Mouse (Mus musculus) heart, postnatal 14 days (tissue): ENCODE measurements around the gene Magi3. TPM values are rescaled to one million over a fixed set of nuclear protein-coding genes. Genes with fewer than 3 reads are reported as not detected.

Source experiments
- DNase-seq, 2 experiments: peaks; one replicate each; pipeline ENCODE4 v3.0.0; 2021 to 2022
- intact Hi-C: fragments of 180-260 bp; cut with DNase I; formaldehyde crosslinking; loops from one replicate; pipeline ENCODE4 v1.15.1; 2025
- total RNA-seq, 2 experiments: library from RNA; stranded (reverse); gene quantifications; 2 replicates each; pipeline ENCODE4 v1.2.3; 2021

The Magi3 gene
- total RNA-seq, 2 experiments from 2014 or later: 35.8 to 41.7 TPM

DNA sequence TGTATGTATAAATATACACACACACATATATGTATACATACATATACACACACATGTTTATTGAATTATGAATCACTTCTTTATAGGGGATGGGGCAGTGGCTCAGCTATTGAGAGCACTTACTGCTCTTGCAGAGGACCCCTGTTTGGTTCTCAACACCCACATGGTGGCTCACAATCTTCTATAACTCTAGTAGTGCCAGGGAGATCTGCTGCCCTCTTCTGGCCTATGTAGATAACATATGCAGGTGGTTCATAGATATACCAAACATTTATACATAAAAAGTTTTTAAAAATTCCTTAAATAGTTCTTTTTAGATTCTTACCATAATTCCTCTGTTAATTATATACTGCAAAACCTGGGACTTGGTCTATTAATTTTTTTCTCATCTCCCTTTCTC lies 141.4 kb downstream of the Magi3 start:
- intact Hi-C loops: no loop called here
- DNase-seq: no peak

DNA sequence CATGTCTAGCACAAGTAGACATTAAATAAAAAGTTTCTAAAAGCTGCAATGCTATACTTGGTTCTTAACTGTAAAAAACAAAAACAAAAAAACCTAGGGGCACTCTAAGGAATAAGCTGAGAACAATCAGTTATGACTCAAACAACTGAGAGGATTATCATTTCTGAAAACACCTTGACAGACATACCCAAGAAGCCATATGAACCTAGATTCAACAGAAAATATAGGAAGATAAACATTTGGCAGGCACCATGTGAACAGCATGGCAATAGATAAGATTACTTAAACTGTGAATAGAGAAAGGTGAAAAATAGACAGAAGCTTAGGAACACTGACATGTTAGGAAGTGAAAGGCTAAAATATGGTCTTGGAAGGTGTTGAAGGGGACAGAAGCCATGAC lies 150.8 kb downstream of the Magi3 start:
- intact Hi-C loops: no loop called here

DNA sequence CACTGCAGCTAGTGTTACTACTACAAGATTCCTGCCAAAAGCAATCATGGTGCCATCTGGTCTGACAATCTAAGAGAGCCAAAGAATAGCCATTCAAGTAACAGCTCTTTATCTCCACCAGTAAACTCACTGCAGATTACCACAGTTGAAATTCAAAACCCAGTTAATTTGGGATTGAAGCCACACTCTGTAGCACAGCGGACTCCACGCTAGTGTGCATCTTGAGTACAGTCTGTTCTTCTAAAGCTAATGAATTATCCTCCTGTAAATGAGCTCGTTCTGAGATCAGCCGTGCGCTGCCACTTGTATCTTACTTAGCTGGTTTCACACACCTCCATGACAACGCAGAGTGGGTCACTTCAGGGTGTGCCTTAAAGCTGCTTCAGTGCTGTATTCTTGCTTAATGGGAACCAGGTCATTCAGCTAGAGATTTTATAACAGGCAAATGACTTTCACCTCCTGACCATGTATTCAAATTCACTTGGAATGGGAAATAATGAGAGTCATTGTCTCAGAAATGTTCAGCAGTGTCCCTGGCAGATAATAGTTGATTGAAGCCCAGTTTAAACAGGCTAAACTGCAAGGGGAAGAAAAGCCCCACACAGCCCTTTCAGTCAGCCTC lies 161.1 kb downstream of the Magi3 start:
- no peak for DNase-seq
- intact Hi-C loops: no loop called here

More for the DNA sequence above, 150.8 kb downstream of the Magi3 start:
- DNase-seq: no peak

- DNase-seq: no peak
- intact Hi-C loops: loop anchor here (5.0 kb wide), 1 partner anchor 65 kb away; no protein-coding TSS in a partner anchor
Measured at GRCm38 (mm10) chr3:104032747-104033146, 187.4 kb downstream of the Magi3 start.

GRCm38 (mm10) chr3:104032086-104032485 lies 188.1 kb downstream of the Magi3 start:
- no peak for DNase-seq
- intact Hi-C loops: loop anchor here (5.0 kb wide), 1 partner anchor 65 kb away; no protein-coding TSS in a partner anchor

DNA sequence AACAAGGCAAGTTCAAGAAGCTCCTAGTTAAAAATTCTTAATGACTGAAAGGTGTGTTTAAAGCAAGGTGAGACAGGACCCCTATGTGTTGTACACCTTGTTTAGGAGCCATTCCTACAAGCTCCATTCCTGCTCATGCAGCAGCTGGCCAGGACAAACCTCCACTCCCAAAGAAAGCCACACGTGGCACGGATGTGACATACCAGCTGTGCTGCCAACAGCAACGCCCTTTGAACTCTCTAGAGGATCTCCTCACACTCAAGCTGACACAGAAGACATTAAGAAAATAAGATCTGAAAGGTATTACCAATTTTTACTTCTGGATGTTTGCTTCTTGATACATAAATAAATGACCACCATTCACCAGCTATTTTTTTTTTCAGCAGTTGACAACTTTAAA lies 193.2 kb downstream of the Magi3 start:
- DNase-seq: no peak
- intact Hi-C loops: no loop called here

GRCm38 (mm10) chr3:104020101-104020500 lies 200.1 kb downstream of the Magi3 start:
- intact Hi-C loops: loop anchor here (5.0 kb wide), 1 partner anchor 422 kb away; no protein-coding TSS in a partner anchor
- DNase-seq: no peak

GRCm38 (mm10) chr3:104019453-104019852 lies 200.7 kb downstream of the Magi3 start:
- intact Hi-C loops: no loop called here

DNA sequence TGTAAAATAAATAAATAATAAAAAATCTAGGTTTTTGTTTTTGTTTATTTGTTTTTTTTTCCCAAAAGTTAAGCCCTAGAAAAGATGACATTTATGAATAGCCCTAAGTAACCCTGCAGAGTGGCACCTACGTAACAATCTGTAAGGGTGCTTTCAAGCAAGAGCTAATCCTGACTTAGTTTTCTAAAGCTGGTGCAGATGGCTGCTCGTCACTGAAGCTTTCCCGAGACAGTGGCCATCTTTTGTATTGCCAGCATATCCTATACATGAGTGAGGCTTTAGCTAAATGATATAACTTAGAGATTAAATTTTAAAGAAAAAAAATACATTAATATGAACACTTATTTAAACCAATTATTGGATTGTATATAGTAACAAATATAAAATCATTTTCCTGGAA lies 202.2 kb downstream of the Magi3 start:
- DNase-seq: no peak
- intact Hi-C loops: no loop called here

More at GRCm38 (mm10) chr3:104019453-104019852, 200.7 kb downstream of the Magi3 start:
- DNase-seq: no peak

DNA sequence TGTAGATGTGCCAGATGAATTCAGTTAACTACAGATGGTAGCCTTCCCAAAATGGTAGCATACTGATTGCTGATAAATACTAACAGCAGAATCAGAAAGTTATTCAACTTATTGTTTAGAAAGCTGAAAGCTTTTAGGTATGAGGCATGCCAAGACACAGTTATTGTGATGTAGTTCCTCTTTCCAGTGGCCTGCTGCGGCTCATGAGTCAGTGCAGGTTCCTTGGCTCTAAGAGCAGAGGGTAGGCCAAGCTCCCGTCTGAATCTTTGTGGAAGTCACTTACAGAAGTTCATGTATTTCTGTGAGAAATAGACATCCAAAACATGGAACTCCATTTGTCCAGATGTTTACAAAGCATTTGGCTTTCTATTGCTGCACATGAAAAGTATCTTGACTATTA lies 208.2 kb downstream of the Magi3 start:
- no peak for DNase-seq
- intact Hi-C loops: no loop called here

GRCm38 (mm10) chr3:104009924-104010662 lies 210.1 kb downstream of the Magi3 start:
- intact Hi-C loops: no loop called here
- DNase-seq: no peak

DNA sequence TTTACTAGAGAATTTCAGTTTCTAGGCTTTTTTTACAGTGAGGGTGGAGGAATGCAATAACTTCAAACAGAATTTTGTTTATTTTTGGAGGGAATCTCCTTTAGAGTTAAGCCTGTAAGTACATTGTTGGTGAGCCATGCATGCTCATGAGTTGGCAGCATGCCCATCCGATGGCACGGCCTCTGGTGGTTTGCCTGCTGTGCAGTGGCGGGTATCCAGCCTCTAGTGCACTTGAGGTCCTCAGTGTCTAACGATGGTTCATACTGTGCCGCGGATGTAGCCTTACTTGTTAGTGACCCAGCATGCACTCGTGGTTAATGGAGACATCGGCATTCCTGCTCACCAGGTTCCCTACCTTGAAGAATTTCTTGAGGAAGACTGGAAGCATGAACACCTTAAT lies 212.7 kb downstream of the Magi3 start:
- intact Hi-C loops: no loop called here

GRCm38 (mm10) chr3:104006896-104007466 lies 213.2 kb downstream of the Magi3 start:
- no peak for DNase-seq
- intact Hi-C loops: no loop called here

More for the DNA sequence above, 212.7 kb downstream of the Magi3 start:
- DNase-seq: peak; percentile 45 to 61

DNA sequence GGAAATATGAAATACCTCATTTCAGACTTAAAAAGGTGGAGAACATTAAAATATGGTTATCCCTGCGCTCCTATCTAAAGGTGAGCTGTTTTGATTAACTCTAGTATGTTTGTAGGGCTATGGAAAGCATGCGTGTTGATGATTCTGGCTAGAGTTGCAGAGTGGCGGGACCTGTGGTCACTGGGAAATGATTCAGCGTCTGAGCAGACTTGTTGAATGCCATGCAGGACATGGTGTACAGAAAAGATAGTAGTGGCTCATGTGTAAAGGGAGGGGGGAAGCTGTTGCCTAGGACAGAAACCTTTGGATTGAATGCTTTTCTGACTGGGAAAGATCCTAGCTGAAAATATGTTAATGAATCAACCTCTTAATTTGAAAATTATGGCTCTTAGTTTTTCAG lies 221.4 kb downstream of the Magi3 start:
- intact Hi-C loops: no loop called here
- DNase-seq: no peak

GRCm38 (mm10) chr3:103991271-103991670 lies 228.9 kb downstream of the Magi3 start:
- DNase-seq: no peak
- intact Hi-C loops: no loop called here

GRCm38 (mm10) chr3:103989352-103989751 lies 230.8 kb downstream of the Magi3 start:
- intact Hi-C loops: no loop called here
- DNase-seq: no peak

DNA sequence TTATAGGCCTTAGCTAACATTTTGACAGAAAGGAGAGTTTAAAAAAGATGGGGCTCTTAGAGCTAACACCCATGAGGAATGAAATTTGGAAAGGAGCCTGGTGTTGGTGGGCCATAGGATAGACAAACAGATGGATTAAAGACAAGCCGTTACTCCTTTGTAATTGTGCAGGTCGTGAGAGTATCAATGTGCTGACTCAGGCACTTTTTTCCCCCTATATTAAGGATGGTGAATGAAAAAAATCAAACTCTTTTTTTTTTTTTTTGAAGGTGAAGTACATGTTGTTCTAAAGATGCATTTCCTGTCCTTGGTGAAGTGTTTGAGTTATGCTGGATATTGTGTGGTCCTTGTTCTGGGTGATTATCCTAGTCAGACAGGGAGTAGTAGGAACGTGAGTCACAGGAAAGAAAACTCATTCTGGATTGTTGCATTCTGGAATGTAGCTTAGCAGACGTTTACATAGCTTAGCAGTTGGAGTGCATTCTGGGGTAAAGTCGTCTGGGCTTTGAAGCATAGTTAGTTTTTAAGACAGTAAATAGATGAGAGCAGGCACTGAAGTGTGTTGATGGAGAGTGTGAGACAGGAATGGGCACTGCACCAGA lies 232.2 kb downstream of the Magi3 start:
- intact Hi-C loops: no loop called here

DNA sequence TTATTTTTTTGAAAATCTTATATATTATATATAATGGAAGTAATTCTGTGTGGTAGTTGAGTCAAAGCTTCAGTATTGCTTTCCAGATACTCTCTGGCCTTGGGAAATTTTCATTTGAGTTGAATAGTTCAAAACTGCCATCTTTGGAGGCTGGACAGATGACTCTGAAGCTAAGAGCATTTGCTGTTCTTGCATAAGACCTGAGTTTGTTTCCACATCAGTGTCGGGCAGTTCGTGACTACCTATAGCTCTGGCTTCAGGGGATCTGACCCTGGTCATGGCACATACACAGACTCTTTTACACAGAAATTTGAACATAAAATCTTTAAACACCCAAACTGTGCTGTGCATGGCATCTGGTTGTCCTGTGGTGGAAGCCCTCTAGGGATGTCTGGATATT lies 235.0 kb downstream of the Magi3 start:
- intact Hi-C loops: no loop called here

More for the DNA sequence above, 232.2 kb downstream of the Magi3 start:
- no peak for DNase-seq

GRCm38 (mm10) chr3:103984556-103984955 lies 235.6 kb downstream of the Magi3 start:
- intact Hi-C loops: no loop called here
- no peak for DNase-seq

More for the DNA sequence above, 235.0 kb downstream of the Magi3 start:
- DNase-seq: no peak

- intact Hi-C loops: no loop called here
- no peak for DNase-seq
Measured at GRCm38 (mm10) chr3:103971157-103971556, 249.0 kb downstream of the Magi3 start.

DNA sequence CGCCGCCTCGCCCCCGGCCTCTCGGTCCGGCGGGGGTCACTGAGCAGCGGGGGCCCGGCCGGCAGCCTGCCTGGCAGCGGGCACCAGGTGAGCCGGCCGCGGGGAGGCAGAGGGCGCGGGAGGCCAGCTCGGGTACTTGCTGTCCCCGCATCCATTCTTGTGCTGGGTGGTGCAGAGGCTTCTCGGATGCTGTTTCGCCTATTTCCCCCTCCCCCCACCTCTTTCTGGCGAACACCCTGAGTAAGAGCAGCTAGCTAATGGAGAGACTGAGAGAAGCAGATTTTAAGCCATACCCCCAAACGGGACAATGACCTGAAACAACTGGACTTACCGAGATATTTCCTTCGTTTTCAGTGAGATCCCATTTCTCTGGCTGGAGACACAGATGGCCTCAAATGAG lies 251.5 kb downstream of the Magi3 start:
- no peak for DNase-seq
- intact Hi-C loops: loop anchor here (2.0 kb wide), 1 partner anchor 54 kb away; the partner anchor contains the start of gene Rsbn1
